Mouse (Mus musculus): ENCODE data around the gene Zfpm1. TPM values are rescaled to one million over a fixed set of nuclear protein-coding genes. Genes with fewer than 3 reads are reported as not detected.

Zfpm1 gene
- polyA plus RNA-seq, 1 experiment from 2014 or later: 4.9 TPM

GRCm38 (mm10) chr8:122359111-122359775, 77.3 kb downstream of the Zfpm1 start:
- no peak overlapping the region for H3K4me3 ChIP-seq (replicated peaks)
- no peak overlapping the region for H3K27ac ChIP-seq
- ATAC-seq: no peak
- peaks cover 4% of the 10 kb centered on the region; the same call in 1 of the 2 replicates for H3K27me3 ChIP-seq (replicated peaks)
- no peaks in the 10 kb centered on the region for H3K36me3 ChIP-seq
- H3K4me1 ChIP-seq (replicated peaks): peaks cover 11% of the 10 kb centered on the region
- H3K4me2 ChIP-seq (replicated peaks): no peak overlapping the region
- H3K9me3 ChIP-seq: no peaks in the 10 kb centered on the region
- H3K9ac ChIP-seq: no peak overlapping the region
- 72% methylated on average over 15 of the region's 15 CpGs for WGBS

GRCm38 (mm10) chr8:122360696-122361416, 78.9 kb downstream of the Zfpm1 start, which contains the start of gene Trhr2:
Gene Trhr2, minus strand, starts transcription at chr8:122360746.
- Histone ChIP-seq H3K27ac (no peak within 1 kb of the TSS), H3K4me2 (replicated peaks) (no peak within 1 kb of the TSS), H3K9me3 (no peaks in the 10 kb centered on the region), H3K27me3 (replicated peaks) (peaks cover 4% of the 10 kb centered on the region; the same call in 1 of the 2 replicates), H3K9ac (no peak within 1 kb of the TSS), H3K4me3 (replicated peaks) (no peak within 1 kb of the TSS), H3K36me3 (no peaks in the 10 kb centered on the region), H3K4me1 (replicated peaks) (peaks cover 4% of the 10 kb centered on the region; the same call in 1 of the 2 replicates)
- 0 out of 2 replicates have a peak, but pooled peaks have one; percentile 41 for ATAC-seq
- 74% methylated on average over 7 of the region's 7 CpGs for WGBS

- Histone ChIP-seq H3K4me3 (replicated peaks) (no peak overlapping the region), H3K27me3 (replicated peaks) (peaks cover under 1% of the 10 kb centered on the region; the same call in 1 of the 2 replicates), H3K4me2 (replicated peaks) (no peak overlapping the region), H3K36me3 (no peaks in the 10 kb centered on the region), H3K9me3 (no peaks in the 10 kb centered on the region), H3K4me1 (replicated peaks) (no peaks in the 10 kb centered on the region; the same call in 1 of the 2 replicates), H3K27ac (no peak overlapping the region), H3K9ac (no peak overlapping the region)
- 31% methylated on average over 5 of the region's 5 CpGs for WGBS
- peak; percentile 49 for ATAC-seq
These were observed 80.3 kb downstream of the Zfpm1 start for GRCm38 (mm10) chr8:122362271-122362670.

GRCm38 (mm10) chr8:122362967-122363366, 81.0 kb downstream of the Zfpm1 start:
- no peaks in the 10 kb centered on the region for H3K9me3 ChIP-seq
- H3K27me3 ChIP-seq (replicated peaks): no peaks in the 10 kb centered on the region; the same call in 1 of the 2 replicates
- H3K9ac ChIP-seq: no peak overlapping the region
- H3K4me1 ChIP-seq (replicated peaks): no peaks in the 10 kb centered on the region; the same call in 1 of the 2 replicates
- no peaks in the 10 kb centered on the region for H3K36me3 ChIP-seq
- no peak overlapping the region for H3K4me2 ChIP-seq (replicated peaks)
- WGBS: 33% methylated on average over 7 of the region's 8 CpGs
- H3K27ac ChIP-seq: no peak overlapping the region
- H3K4me3 ChIP-seq (replicated peaks): no peak overlapping the region
- ATAC-seq: no peak

GRCm38 (mm10) chr8:122368494-122368893, 86.6 kb downstream of the Zfpm1 start:
- WGBS: 68% methylated on average over 10 of the region's 10 CpGs
- Histone ChIP-seq H3K27ac (no peak overlapping the region), H3K4me1 (replicated peaks) (0 out of 2 replicates have a peak, but pooled peaks cover 3% of the 10 kb centered on the region), H3K36me3 (no peaks in the 10 kb centered on the region), H3K4me2 (replicated peaks) (no peak overlapping the region), H3K27me3 (replicated peaks) (no peaks in the 10 kb centered on the region), H3K9ac (no peak overlapping the region), H3K4me3 (replicated peaks) (no peak overlapping the region), H3K9me3 (no peaks in the 10 kb centered on the region)
- no peak for ATAC-seq

GRCm38 (mm10) chr8:122369665-122370064, 87.7 kb downstream of the Zfpm1 start:
- WGBS: 12% methylated on average over 9 of the region's 9 CpGs
- Histone ChIP-seq H3K4me3 (replicated peaks) (no peak overlapping the region), H3K9me3 (no peaks in the 10 kb centered on the region), H3K27ac (no peak overlapping the region), H3K4me1 (replicated peaks) (0 out of 2 replicates have a peak, but pooled peaks cover 3% of the 10 kb centered on the region), H3K4me2 (replicated peaks) (no peak overlapping the region), H3K27me3 (replicated peaks) (no peaks in the 10 kb centered on the region), H3K36me3 (no peaks in the 10 kb centered on the region), H3K9ac (no peak overlapping the region)
- peak; percentile 75 for ATAC-seq

GRCm38 (mm10) chr8:122371706-122372105, 89.8 kb downstream of the Zfpm1 start:
- Histone ChIP-seq H3K9ac (no peak overlapping the region), H3K36me3 (no peaks in the 10 kb centered on the region), H3K4me1 (replicated peaks) (0 out of 2 replicates have a peak, but pooled peaks cover 7% of the 10 kb centered on the region), H3K4me2 (replicated peaks) (no peak overlapping the region), H3K4me3 (replicated peaks) (no peak overlapping the region), H3K9me3 (no peaks in the 10 kb centered on the region), H3K27ac (no peak overlapping the region), H3K27me3 (replicated peaks) (no peaks in the 10 kb centered on the region)
- 67% methylated on average over 6 of the region's 6 CpGs for WGBS
- no peak for ATAC-seq

GRCm38 (mm10) chr8:122375320-122375719, 93.4 kb downstream of the Zfpm1 start:
- 93% methylated on average over 7 of the region's 7 CpGs for WGBS
- H3K36me3 ChIP-seq: peaks cover 6% of the 10 kb centered on the region
- no peak overlapping the region for H3K9ac ChIP-seq
- no peak overlapping the region for H3K4me3 ChIP-seq (replicated peaks)
- peak overlapping the region; percentile 68 for H3K4me2 ChIP-seq (replicated peaks)
- no peak overlapping the region for H3K27ac ChIP-seq
- no peaks in the 10 kb centered on the region for H3K27me3 ChIP-seq (replicated peaks)
- H3K4me1 ChIP-seq (replicated peaks): peaks cover 16% of the 10 kb centered on the region
- no peak for ATAC-seq
- H3K9me3 ChIP-seq: no peaks in the 10 kb centered on the region

- 19% methylated on average over 13 of the region's 13 CpGs for WGBS
- Histone ChIP-seq H3K4me2 (replicated peaks) (peak overlapping the region; percentile 68), H3K27ac (peak overlapping the region; percentile 58), H3K27me3 (replicated peaks) (no peaks in the 10 kb centered on the region), H3K4me3 (replicated peaks) (peak overlapping the region; percentile 92), H3K4me1 (replicated peaks) (peaks cover 16% of the 10 kb centered on the region), H3K9ac (no peak overlapping the region), H3K36me3 (peaks cover 6% of the 10 kb centered on the region), H3K9me3 (no peaks in the 10 kb centered on the region)
- ATAC-seq: peak; percentile 5
These were observed 93.9 kb downstream of the Zfpm1 start for GRCm38 (mm10) chr8:122375751-122376364.

GRCm38 (mm10) chr8:122376365-122377231, 94.7 kb downstream of the Zfpm1 start, which contains the start of gene Zc3h18:
Gene Zc3h18, plus strand, starts transcription at chr8:122376609.
- Histone ChIP-seq H3K4me1 (replicated peaks) (peaks cover 16% of the 10 kb centered on the region), H3K36me3 (peaks cover 6% of the 10 kb centered on the region), H3K9me3 (no peaks in the 10 kb centered on the region), H3K4me3 (replicated peaks) (peak within 1 kb of the TSS; percentile 92), H3K27ac (peak within 1 kb of the TSS; percentile 97), H3K27me3 (replicated peaks) (no peaks in the 10 kb centered on the region), H3K4me2 (replicated peaks) (peak within 1 kb of the TSS; percentile 71), H3K9ac (peak within 1 kb of the TSS; percentile 84)
- WGBS: under 1% methylated on average over 91 of the region's 107 CpGs
- ATAC-seq: peak; percentile 96

- Histone ChIP-seq H3K36me3 (peaks cover 50% of the 10 kb centered on the region), H3K27me3 (replicated peaks) (no peaks in the 10 kb centered on the region), H3K27ac (no peak overlapping the region), H3K4me1 (replicated peaks) (peaks cover 3% of the 10 kb centered on the region; the same call in 1 of the 2 replicates), H3K4me2 (replicated peaks) (no peak overlapping the region), H3K9ac (no peak overlapping the region), H3K9me3 (no peaks in the 10 kb centered on the region), H3K4me3 (replicated peaks) (no peak overlapping the region)
- no peak for ATAC-seq
- WGBS: 60% methylated on average over 4 of the region's 4 CpGs
These were observed 101.1 kb downstream of the Zfpm1 start for GRCm38 (mm10) chr8:122383039-122383438.

Data from intestine, embryonic 15.5 days (tissue).